Mouse (Mus musculus): Measurements from ENCODE around the gene Vwa3b. TPM values are rescaled to one million over a fixed set of nuclear protein-coding genes. Genes with fewer than 3 reads are reported as not detected.

Gene Vwa3b
- total RNA-seq, 1 experiment, result 17.5 TPM

DNA sequence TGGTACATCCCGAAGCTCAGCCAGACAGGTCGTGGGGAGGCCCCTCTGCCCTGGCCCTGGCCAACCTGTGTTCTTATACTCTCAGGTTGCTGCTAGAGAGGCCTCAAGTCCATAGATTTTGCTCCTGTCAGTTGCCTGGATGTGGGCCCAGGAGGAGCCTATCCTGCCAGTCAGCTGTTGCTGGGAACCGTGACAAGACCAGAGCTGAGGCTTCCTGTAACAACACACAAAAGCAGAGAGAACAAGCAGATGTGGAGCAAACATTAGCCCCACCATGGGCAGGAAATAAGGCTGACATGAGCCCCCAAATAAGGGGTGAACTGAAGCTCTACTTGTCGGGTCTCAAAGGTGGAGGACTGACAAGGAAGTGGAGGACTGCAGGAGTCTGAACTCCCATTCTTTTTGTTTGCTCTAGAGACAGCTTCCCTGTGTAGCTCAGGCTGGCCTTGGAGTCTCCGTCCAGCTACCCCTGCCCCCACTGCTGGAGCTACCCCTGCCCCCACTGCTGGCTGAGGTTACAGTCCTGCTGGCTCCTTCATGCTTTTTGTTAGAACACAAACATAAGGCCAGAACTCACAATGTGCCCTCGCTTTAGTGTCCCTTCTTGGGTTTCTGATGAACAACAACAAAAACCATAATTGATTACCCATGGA lies 29.7 kb upstream of the Vwa3b start:
- Histone ChIP-seq H3K9ac (ENCODE audit: insufficient read depth, low read depth, low read length, poor library complexity, severe bottlenecking) (peak overlapping the region; percentile 29; the same call in 1 of the 2 replicates), H3K27ac (ENCODE audit: insufficient read depth, low read depth, low read length, poor library complexity, severe bottlenecking) (peak overlapping the region; percentile 52; the same call in 1 of the 2 replicates), H3K4me1 (ENCODE audit: control insufficient read depth in 2 of 2, insufficient read depth in 2 of 2, low read length in 2 of 2, poor library complexity in 1 of 2) (peaks cover 4 to 9% of the 10 kb centered on the region in 2 experiments), H3K9me3 (ENCODE audit: control insufficient read depth, insufficient read depth, low read depth, low read length) (no peaks in the 10 kb centered on the region), H3K4me3 (ENCODE audit: insufficient read depth in 1 of 2, low read depth in 1 of 2, low read length in 2 of 2, poor library complexity in 1 of 2, severe bottlenecking in 1 of 2) (no peak overlapping the region), H3K36me3 (ENCODE audit: control insufficient read depth, insufficient read depth, low read length, poor library complexity, severe bottlenecking) (no peaks in the 10 kb centered on the region)
- DNase-seq (ENCODE audit: low read depth, low spot score), result no peak
- TF ChIP-seq ZNF384 (IDR thresholded peaks at IDR 0.05; ENCODE audit: low read depth, low read length), result no peak
- no peak for TF ChIP-seq ZC3H11A (IDR thresholded peaks at IDR 0.05; ENCODE audit: borderline replicate concordance, low read depth, low read length)
- no peak for TF ChIP-seq CHD2 (IDR thresholded peaks at IDR 0.05; ENCODE audit: low read depth, low read length)
- TF ChIP-seq HCFC1 (IDR thresholded peaks at IDR 0.05; ENCODE audit: borderline replicate concordance, insufficient read depth, low read length), result no peak
- TF ChIP-seq MAFK (IDR thresholded peaks at IDR 0.05; ENCODE audit: insufficient read depth, low read depth, low read length), result no peak
- in situ Hi-C loops (cut with MboI; ENCODE audit: low sequenced_read_pairs in 2 of 2, unreplicated experiment in 2 of 2), result no loop called here

DNA sequence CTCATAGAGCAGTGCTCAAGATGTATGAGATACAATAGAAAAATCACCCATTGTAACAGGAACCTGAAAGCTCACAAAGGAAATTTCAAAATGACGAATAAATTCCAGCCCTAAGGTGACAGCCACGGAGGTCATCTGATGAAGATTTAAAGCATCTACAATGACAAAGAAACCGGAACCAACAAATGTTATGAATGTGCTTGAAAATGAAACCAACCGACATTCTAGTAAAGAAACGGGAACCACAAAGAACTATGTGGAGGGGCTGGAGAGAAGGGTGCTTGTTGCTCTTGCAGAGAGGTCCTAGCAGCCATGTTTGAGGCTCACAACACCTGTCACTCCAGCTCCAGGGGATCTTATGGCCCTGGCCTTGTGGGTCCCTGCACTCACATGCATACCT lies 26.1 kb upstream of the Vwa3b start:
- Histone ChIP-seq H3K27ac (ENCODE audit: insufficient read depth, low read depth, low read length, poor library complexity, severe bottlenecking) (peak overlapping the region; percentile 45; the same call in 1 of the 2 replicates), H3K9ac (ENCODE audit: insufficient read depth, low read depth, low read length, poor library complexity, severe bottlenecking) (no peak overlapping the region), H3K4me3 (ENCODE audit: insufficient read depth in 1 of 2, low read depth in 1 of 2, low read length in 2 of 2, poor library complexity in 1 of 2, severe bottlenecking in 1 of 2) (no peak overlapping the region), H3K4me1 (ENCODE audit: control insufficient read depth in 2 of 2, insufficient read depth in 2 of 2, low read length in 2 of 2, poor library complexity in 1 of 2) (peaks cover 4 to 9% of the 10 kb centered on the region in 2 experiments), H3K36me3 (ENCODE audit: control insufficient read depth, insufficient read depth, low read length, poor library complexity, severe bottlenecking) (no peaks in the 10 kb centered on the region), H3K9me3 (ENCODE audit: control insufficient read depth, insufficient read depth, low read depth, low read length) (no peaks in the 10 kb centered on the region)
- no peak for DNase-seq (ENCODE audit: low read depth, low spot score)
- in situ Hi-C loops (cut with MboI; ENCODE audit: low sequenced_read_pairs in 2 of 2, unreplicated experiment in 2 of 2), result no loop called here
- no peak for TF ChIP-seq ZC3H11A (IDR thresholded peaks at IDR 0.05; ENCODE audit: borderline replicate concordance, low read depth, low read length)
- no peak for TF ChIP-seq MAFK (IDR thresholded peaks at IDR 0.05; ENCODE audit: insufficient read depth, low read depth, low read length)
- TF ChIP-seq ZNF384 (IDR thresholded peaks at IDR 0.05; ENCODE audit: low read depth, low read length), result no peak
- TF ChIP-seq HCFC1 (IDR thresholded peaks at IDR 0.05; ENCODE audit: borderline replicate concordance, insufficient read depth, low read length), result no peak
- TF ChIP-seq CHD2 (IDR thresholded peaks at IDR 0.05; ENCODE audit: low read depth, low read length), result no peak

DNA sequence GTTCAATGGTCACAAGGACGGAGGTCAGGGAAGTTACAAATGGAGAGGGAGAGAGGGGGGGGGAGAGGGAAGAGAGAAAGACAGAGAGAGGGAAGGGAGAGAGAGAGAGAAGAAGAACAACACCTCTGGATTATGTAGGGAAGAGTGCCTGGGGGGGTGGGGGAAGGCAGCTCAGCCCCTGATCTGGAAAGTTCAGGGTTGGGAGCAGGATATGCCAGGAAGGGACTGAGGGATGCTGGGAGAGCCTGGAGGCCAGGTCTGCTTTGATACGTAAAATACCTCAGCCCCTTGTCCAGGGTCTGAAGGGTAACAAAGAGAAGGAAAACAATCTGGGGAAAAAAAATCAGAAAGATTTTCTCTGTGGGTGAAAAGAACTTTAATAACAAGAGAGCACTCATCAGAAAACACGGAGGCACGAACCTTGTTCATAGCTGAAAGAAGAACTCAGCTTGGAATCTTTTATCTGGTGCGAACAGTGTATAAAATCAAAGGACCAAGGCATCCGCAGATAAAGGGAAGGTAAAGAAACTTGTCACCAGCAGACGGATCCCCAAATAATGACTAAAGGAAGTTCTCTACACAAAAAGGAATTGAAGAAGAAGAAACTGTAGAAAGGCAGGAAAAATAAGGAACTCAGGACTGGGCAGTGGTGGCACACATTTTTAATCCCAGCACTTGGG lies 24.6 kb upstream of the Vwa3b start:
- in situ Hi-C loops (cut with MboI; ENCODE audit: low sequenced_read_pairs in 2 of 2, unreplicated experiment in 2 of 2), result no loop called here
- Histone ChIP-seq H3K4me3 (ENCODE audit: insufficient read depth in 1 of 2, low read depth in 1 of 2, low read length in 2 of 2, poor library complexity in 1 of 2, severe bottlenecking in 1 of 2) (no peak overlapping the region), H3K27ac (ENCODE audit: insufficient read depth, low read depth, low read length, poor library complexity, severe bottlenecking) (peak overlapping the region; percentile 77; the same call in 1 of the 2 replicates), H3K4me1 (ENCODE audit: control insufficient read depth in 2 of 2, insufficient read depth in 2 of 2, low read length in 2 of 2, poor library complexity in 1 of 2) (peaks cover 4 to 8% of the 10 kb centered on the region in 2 experiments), H3K36me3 (ENCODE audit: control insufficient read depth, insufficient read depth, low read length, poor library complexity, severe bottlenecking) (no peaks in the 10 kb centered on the region), H3K9me3 (ENCODE audit: control insufficient read depth, insufficient read depth, low read depth, low read length) (no peaks in the 10 kb centered on the region), H3K9ac (ENCODE audit: insufficient read depth, low read depth, low read length, poor library complexity, severe bottlenecking) (no peak overlapping the region)
- peak; percentile 57 for DNase-seq (ENCODE audit: low read depth, low spot score)
- TF ChIP-seq CHD2 (IDR thresholded peaks at IDR 0.05; ENCODE audit: low read depth, low read length), result no peak
- no peak for TF ChIP-seq HCFC1 (IDR thresholded peaks at IDR 0.05; ENCODE audit: borderline replicate concordance, insufficient read depth, low read length)
- no peak for TF ChIP-seq ZC3H11A (IDR thresholded peaks at IDR 0.05; ENCODE audit: borderline replicate concordance, low read depth, low read length)
- no peak for TF ChIP-seq MAFK (IDR thresholded peaks at IDR 0.05; ENCODE audit: insufficient read depth, low read depth, low read length)
- TF ChIP-seq ZNF384 (IDR thresholded peaks at IDR 0.05; ENCODE audit: low read depth, low read length), result no peak

- in situ Hi-C loops (cut with MboI; ENCODE audit: low sequenced_read_pairs in 2 of 2, unreplicated experiment in 2 of 2), result no loop called here
- DNase-seq (ENCODE audit: low read depth, low spot score), result no peak
Measured at GRCm38 (mm10) chr1:37002316-37003008, 23.9 kb upstream of the Vwa3b start.

More at GRCm38 (mm10) chr1:37002316-37003008, 23.9 kb upstream of the Vwa3b start:
- Histone ChIP-seq H3K27ac (ENCODE audit: insufficient read depth, low read depth, low read length, poor library complexity, severe bottlenecking) (peak overlapping the region; percentile 77; the same call in 1 of the 2 replicates), H3K36me3 (ENCODE audit: control insufficient read depth, insufficient read depth, low read length, poor library complexity, severe bottlenecking) (no peaks in the 10 kb centered on the region), H3K9ac (ENCODE audit: insufficient read depth, low read depth, low read length, poor library complexity, severe bottlenecking) (no peak overlapping the region), H3K4me1 (ENCODE audit: control insufficient read depth in 2 of 2, insufficient read depth in 2 of 2, low read length in 2 of 2, poor library complexity in 1 of 2) (peaks cover 4 to 7% of the 10 kb centered on the region in 2 experiments), H3K9me3 (ENCODE audit: control insufficient read depth, insufficient read depth, low read depth, low read length) (no peaks in the 10 kb centered on the region), H3K4me3 (ENCODE audit: insufficient read depth in 1 of 2, low read depth in 1 of 2, low read length in 2 of 2, poor library complexity in 1 of 2, severe bottlenecking in 1 of 2) (no peak overlapping the region)
- no peak for TF ChIP-seq ZNF384 (IDR thresholded peaks at IDR 0.05; ENCODE audit: low read depth, low read length)
- no peak for TF ChIP-seq CHD2 (IDR thresholded peaks at IDR 0.05; ENCODE audit: low read depth, low read length)
- TF ChIP-seq HCFC1 (IDR thresholded peaks at IDR 0.05; ENCODE audit: borderline replicate concordance, insufficient read depth, low read length), result no peak
- no peak for TF ChIP-seq MAFK (IDR thresholded peaks at IDR 0.05; ENCODE audit: insufficient read depth, low read depth, low read length)
- TF ChIP-seq ZC3H11A (IDR thresholded peaks at IDR 0.05; ENCODE audit: borderline replicate concordance, low read depth, low read length), result no peak

Data from ES-E14 (cell line).